Mouse (Mus musculus) spleen, adult 2 months (tissue): ENCODE data around the gene Apobec3.

ENCODE experiments used
- CTCF ChIP-seq: fragments of 200-500 bp; IDR thresholded peaks from 2 replicates; pipeline ENCODE4 v1.5.1; 2011; ENCODE audit warnings: mild to moderate bottlenecking, inconsistent platforms; ENCODE audit not compliant: insufficient read depth, insufficient read length, insufficient replicate concordance; ENCODE audit errors: extremely low read depth
- POLR2A ChIP-seq: fragments of 200-500 bp; IDR thresholded peaks from 2 replicates; pipeline ENCODE4 v1.6.1; 2011; ENCODE audit warnings: low read depth, low read length, inconsistent platforms

- TF ChIP-seq CTCF: no peak
- no peak for TF ChIP-seq POLR2A
Measured at GRCm38 (mm10) chr15:79928316-79928715, 36.9 kb downstream of the Apobec3 start.
